Mouse (Mus musculus) embryonic facial prominence, embryonic 14.5 days (tissue): ENCODE data around the gene Cmbl. TPM values are rescaled to one million over a fixed set of nuclear protein-coding genes. Genes with fewer than 3 reads are reported as not detected.
A peak's percentile ranks its signal among the peaks of the same experiment; 100 is the strongest.
"Not testable (repeated sequence)": the region's sequence is repeated elsewhere in the genome, so short reads cannot be mapped to it uniquely, and the experiment has no call there.

Experiments
- ATAC-seq: fragments of 200-750 bp; cut with Nextera tagmentation; 2 replicates; pipeline ENCODE4 v1.8.0; 2017; ENCODE audit warnings: low read depth, moderate number of reproducible peaks, moderate TSS enrichment
- DNase-seq: peaks from one replicate; pipeline ENCODE4 v3.0.0-alpha.2; 2015; ENCODE audit warnings: low spot score
- H3K27ac ChIP-seq: fragments of 300-500 bp; sonication (generic); replicated peaks from 2 replicates; pipeline ENCODE4 v1.5.1; 2014; ENCODE audit warnings: low read depth, mild to moderate bottlenecking, low read length, moderate library complexity
- H3K27me3 ChIP-seq: fragments of 300-500 bp; sonication (generic); replicated peaks from 2 replicates; pipeline ENCODE4 v1.6.1; 2014; ENCODE audit warnings: low read length; ENCODE audit not compliant: control insufficient read depth, insufficient read depth
- H3K36me3 ChIP-seq: fragments of 300-500 bp; sonication (generic); 2 replicates; pipeline ENCODE4 v1.6.1; 2014; ENCODE audit warnings: low read length, mixed read lengths; ENCODE audit not compliant: control insufficient read depth, insufficient read depth
- H3K4me1 ChIP-seq: fragments of 300-500 bp; sonication (generic); 2 replicates; pipeline ENCODE4 v1.6.1; 2014; ENCODE audit warnings: antibody characterized with exemption, low read length; ENCODE audit not compliant: control insufficient read depth, insufficient read depth
- H3K4me2 ChIP-seq: fragments of 300-500 bp; sonication (generic); 2 replicates; pipeline ENCODE4 v1.6.1; 2014; ENCODE audit warnings: low read depth, mild to moderate bottlenecking, low read length, moderate library complexity, mixed read lengths
- H3K4me3 ChIP-seq: fragments of 300-500 bp; sonication (generic); 2 replicates; pipeline ENCODE4 v1.5.1; 2014; ENCODE audit warnings: low read depth, mild to moderate bottlenecking, low read length
- H3K9ac ChIP-seq: fragments of 300-500 bp; sonication (generic); 2 replicates; pipeline ENCODE4 v1.6.1; 2014; ENCODE audit warnings: low read depth, mild to moderate bottlenecking, low read length, moderate library complexity, mixed read lengths
- H3K9me3 ChIP-seq: fragments of 300-500 bp; sonication (generic); 2 replicates; pipeline ENCODE4 v1.6.1; 2016; ENCODE audit warnings: low read length; ENCODE audit not compliant: control insufficient read depth
- WGBS: fragments of 180-500 bp; shearing (Covaris S2); extraction: QIAGEN DNeasy Blood & Tissue Kit; methylation state at CpG from one replicate; pipeline ENCODE4 v1.1.7; 2014; 5-methylcytosine and 5-hydroxymethylcytosine counted together
- polyA plus RNA-seq: library from polyadenylated mRNA; unstranded; fragments of >200 nt; fragmentation: Nextera tagmentation; extraction: Ambion mirVana; gene quantifications from 2 replicates; pipeline ENCODE4 v1.2.1, GENCODE M21; 2014

Gene Cmbl
- polyA plus RNA-seq, 1 experiment from 2014 or later: 11.2 TPM

DNA sequence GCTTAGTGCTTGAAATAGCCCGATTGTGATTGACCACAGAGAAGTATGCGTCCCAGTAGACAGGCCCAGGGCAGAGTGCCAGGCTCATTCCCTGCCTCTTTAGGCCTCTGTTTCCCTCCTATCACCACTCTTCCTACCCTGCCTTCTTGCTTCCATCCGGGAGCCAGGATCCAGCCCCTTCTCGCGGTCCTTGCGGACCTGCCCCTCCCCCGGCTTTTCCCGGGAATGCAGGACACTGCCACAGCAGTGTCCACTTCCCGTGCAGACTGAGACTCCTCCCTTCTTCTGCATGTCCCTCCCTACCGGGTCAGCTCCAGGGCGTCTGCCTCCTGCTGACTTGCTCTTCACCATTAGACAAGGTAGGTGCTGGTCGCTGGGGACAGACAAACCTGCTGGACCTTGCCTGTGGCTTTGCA, 3.4 kb downstream of the Cmbl start:
- Histone ChIP-seq H3K27ac (peak overlapping the region; percentile 59), H3K4me1 (peaks cover 29% of the 10 kb centered on the region), H3K4me2 (peak overlapping the region; percentile 32), H3K9me3 (no peaks in the 10 kb centered on the region), H3K4me3 (no peak overlapping the region), H3K36me3 (no peaks in the 10 kb centered on the region), H3K9ac (no peak overlapping the region), H3K27me3 (no peaks in the 10 kb centered on the region)
- WGBS: 20% methylated on average over 12 of the region's 12 CpGs
- ATAC-seq: peak; percentile 50
- peak; percentile 69 for DNase-seq

DNA sequence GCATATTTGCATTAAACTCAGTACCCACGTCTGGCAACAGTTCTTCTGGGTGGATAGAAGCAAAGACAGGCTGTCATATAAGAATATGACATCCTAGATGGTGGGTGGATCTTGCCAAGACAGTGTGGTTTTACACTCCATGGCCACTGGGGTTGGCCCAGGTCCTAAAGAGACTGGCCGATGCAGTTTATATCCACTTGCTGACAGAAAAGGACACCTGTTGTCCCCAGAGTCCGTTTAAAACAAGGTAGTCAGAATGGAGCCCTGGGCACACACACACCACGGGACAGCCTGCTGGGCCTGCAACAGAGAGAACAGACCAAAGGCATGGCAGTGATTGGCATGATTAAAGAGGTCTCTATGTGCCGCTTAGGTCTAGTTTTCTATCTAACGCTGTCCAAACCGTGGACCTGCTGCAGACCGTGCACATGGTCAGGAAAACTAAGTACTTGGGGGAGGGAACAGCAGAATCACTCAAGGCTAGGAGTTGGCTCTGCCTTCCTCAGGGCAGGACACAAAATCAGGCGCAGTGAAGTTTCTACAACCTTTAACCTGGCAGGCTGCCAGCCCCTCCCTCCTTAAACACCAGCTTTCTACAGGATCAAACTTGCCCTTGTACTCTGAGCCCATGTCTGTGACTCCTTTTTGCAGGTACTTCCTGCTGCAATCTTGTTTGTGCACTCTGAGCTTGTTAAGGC, 4.3 kb downstream of the Cmbl start:
- no peaks in the 10 kb centered on the region for H3K27me3 ChIP-seq
- no peak overlapping the region for H3K4me3 ChIP-seq
- no peak overlapping the region for H3K9ac ChIP-seq
- H3K4me2 ChIP-seq: no peak overlapping the region
- peaks cover 29% of the 10 kb centered on the region for H3K4me1 ChIP-seq
- H3K9me3 ChIP-seq: no peaks in the 10 kb centered on the region
- DNase-seq (peak; percentile 70), ATAC-seq (peak; percentile 23)
- H3K27ac ChIP-seq: no peak overlapping the region
- no peaks in the 10 kb centered on the region for H3K36me3 ChIP-seq
- 52% methylated on average over 9 of the region's 9 CpGs for WGBS

GRCm38 (mm10) chr15:31570959-31571358, 5.8 kb downstream of the Cmbl start:
- H3K4me1 ChIP-seq: peaks cover 29% of the 10 kb centered on the region
- ATAC-seq: no peak
- H3K4me2 ChIP-seq: no peak overlapping the region
- WGBS: 96% methylated on average over 8 of the region's 8 CpGs
- no peak overlapping the region for H3K4me3 ChIP-seq
- no peaks in the 10 kb centered on the region for H3K27me3 ChIP-seq
- no peak overlapping the region for H3K9ac ChIP-seq
- no peaks in the 10 kb centered on the region for H3K36me3 ChIP-seq
- DNase-seq: no peak
- no peak overlapping the region for H3K27ac ChIP-seq
- H3K9me3 ChIP-seq: no peaks in the 10 kb centered on the region

DNA sequence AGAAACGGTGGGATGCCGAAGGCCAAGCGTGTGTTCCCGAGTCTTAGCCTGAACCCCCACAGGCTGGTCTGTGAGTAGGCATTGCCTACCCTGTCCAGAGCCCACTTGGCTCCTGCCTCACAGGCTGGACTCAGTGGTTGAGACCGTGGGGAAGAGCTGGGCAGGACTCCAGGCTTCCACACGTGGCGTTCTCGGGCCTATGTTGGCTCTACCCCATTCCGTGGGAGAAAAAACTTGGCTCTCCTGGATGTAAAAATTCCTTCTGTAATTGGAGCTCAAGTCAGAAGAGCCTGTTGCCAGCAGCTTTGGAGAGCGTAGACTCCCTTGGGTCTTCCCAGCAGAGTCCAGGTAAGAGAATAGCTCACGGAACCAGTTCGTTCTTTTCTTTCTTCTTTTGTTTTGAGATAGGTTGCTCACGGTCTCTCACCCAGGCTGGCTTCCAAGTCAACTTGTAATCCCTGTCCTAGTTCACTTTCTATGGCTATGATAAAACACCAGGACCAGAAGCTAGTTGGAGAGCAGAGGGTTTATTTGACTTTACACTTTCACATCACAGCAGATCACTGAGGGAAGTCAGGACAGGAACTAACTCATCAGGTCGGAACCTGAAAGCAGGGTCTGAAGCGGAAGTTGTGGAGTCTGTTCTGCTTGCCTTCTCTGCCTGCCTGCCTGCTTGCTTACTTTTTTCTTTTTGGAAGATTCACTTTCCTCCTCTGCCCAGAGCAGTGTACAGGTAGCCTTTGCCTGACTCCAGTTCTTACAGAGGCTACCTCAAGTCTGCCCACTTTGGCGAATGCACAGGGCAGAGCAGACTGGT, 6.9 kb downstream of the Cmbl start:
- peak; percentile 76 for ATAC-seq

GRCm38 (mm10) chr15:31573287-31573686, 8.1 kb downstream of the Cmbl start:
- WGBS: 84% methylated on average over 4 of the region's 4 CpGs
- no peak for DNase-seq
- Histone ChIP-seq H3K4me2 (no peak overlapping the region), H3K4me1 (peaks cover 27% of the 10 kb centered on the region), H3K27me3 (no peaks in the 10 kb centered on the region), H3K4me3 (no peak overlapping the region), H3K36me3 (no peaks in the 10 kb centered on the region), H3K9ac (no peak overlapping the region), H3K9me3 (no peaks in the 10 kb centered on the region), H3K27ac (no peak overlapping the region)
- ATAC-seq: no peak

More for the DNA sequence above, 6.9 kb downstream of the Cmbl start:
- H3K9ac ChIP-seq: no peak overlapping the region
- H3K4me1 ChIP-seq: peaks cover 29% of the 10 kb centered on the region
- H3K4me3 ChIP-seq: no peak overlapping the region
- 61% methylated on average over 16 of the region's 16 CpGs for WGBS
- H3K9me3 ChIP-seq: no peaks in the 10 kb centered on the region
- H3K4me2 ChIP-seq: 0 out of 2 replicates have a peak overlapping the region, but pooled peaks have one; percentile 8
- no peaks in the 10 kb centered on the region for H3K27me3 ChIP-seq
- peak; percentile 88 for DNase-seq
- no peaks in the 10 kb centered on the region for H3K36me3 ChIP-seq
- H3K27ac ChIP-seq: peak overlapping the region; percentile 59

DNA sequence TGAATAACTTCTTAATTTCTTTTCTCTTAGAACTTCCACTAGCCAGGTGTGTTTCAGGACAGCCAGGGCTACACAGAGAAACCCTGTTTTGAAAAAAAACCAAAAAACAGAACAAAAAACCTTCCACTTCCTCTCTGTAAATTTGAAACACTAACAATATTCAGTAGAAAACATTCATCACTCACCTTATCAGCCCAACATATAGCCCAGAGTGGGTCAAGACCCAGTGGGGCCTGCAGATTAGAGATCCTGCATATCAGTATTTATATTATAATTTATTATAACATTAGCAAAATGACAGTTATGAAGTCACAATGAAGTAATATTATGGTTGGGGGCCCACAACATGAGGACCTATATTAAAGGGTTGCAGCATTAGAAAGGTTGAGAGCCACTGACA, 8.5 kb downstream of the Cmbl start:
- Histone ChIP-seq H3K27me3 (no peaks in the 10 kb centered on the region), H3K9ac (no peak overlapping the region), H3K9me3 (no peaks in the 10 kb centered on the region), H3K27ac (no peak overlapping the region), H3K4me1 (peaks cover 23% of the 10 kb centered on the region), H3K4me2 (no peak overlapping the region), H3K4me3 (no peak overlapping the region), H3K36me3 (no peaks in the 10 kb centered on the region)
- ATAC-seq (no peak), DNase-seq (no peak)

DNA sequence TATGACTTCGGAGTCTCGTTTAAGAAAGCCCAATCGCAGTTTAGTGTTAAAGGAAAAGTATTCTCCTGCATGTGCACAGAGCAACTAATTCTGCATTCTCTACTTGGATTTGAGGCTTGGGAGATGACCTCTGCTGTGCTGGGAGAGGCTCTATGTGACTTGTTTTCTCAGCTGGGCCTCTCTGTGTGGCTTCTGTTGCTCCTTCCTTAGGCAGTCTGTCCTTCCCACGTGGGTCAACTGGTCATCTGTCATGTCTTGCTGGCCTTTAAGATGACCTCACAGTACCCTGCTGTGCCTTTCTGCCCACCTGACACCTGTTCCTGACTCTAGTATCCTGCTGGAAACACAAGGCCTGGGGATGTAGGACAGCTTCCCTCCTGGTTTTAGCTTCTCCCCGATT, 10.9 kb downstream of the Cmbl start:
- H3K4me2 ChIP-seq: no peak overlapping the region
- no peak overlapping the region for H3K9ac ChIP-seq
- H3K27me3 ChIP-seq: no peaks in the 10 kb centered on the region
- H3K36me3 ChIP-seq: no peaks in the 10 kb centered on the region
- 0 out of 2 replicates have a peak, but pooled peaks cover 9% of the 10 kb centered on the region for H3K4me1 ChIP-seq
- no peak overlapping the region for H3K27ac ChIP-seq
- WGBS: 68% methylated on average over 5 of the region's 5 CpGs
- no peak for ATAC-seq
- no peaks in the 10 kb centered on the region for H3K9me3 ChIP-seq
- DNase-seq: no peak
- H3K4me3 ChIP-seq: no peak overlapping the region

DNA sequence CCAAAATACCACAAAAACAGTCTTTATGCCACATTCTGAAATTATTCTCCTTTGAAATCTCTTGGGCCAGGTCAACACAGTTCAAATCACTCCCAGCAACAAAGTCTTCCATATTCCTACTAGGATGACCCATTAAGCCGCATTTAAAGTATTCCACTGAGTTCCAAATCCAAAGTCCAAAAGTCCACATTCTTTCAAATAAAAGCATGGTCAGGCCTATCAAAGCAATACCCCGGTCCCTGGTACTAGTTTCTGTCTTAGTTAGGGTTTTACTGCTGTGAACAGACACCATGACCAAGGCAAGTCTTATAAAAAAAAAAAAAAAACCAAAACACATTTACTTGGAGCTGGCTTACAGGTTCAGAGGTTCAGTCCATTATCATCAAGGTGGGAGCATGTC, 15.9 kb downstream of the Cmbl start:
- not testable (repeated sequence) for H3K27ac ChIP-seq, H3K36me3 ChIP-seq, H3K27me3 ChIP-seq, H3K9me3 ChIP-seq, H3K9ac ChIP-seq, H3K4me3 ChIP-seq, H3K4me2 ChIP-seq, H3K4me1 ChIP-seq, DNase-seq, ATAC-seq
- 90% methylated on average over 2 of the region's 2 CpGs for WGBS
